In the genomic region with DNA sequence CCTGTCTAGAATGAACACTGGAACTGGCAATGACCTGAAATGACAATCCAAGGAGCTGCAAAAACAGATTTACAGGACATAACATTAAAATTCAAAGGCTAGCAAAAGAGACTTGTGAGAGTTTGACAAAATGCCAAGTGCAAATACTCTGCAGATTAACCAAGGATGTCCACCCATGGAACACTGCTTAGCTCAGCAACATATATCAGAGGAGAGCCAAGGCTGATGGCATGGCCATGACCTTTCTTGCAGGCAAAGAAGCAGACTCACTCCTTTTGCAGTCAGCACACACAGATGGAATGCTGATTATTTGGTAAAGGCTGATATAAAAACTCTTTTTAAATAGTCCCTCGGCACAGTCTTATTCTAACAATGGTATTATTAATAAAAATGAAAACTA, we compare ENCODE assay signal across 24 mouse cellular contexts.
DNase-seq lines count a peak whose midpoint lies in the region; ATAC-seq and TF ChIP-seq lines count a peak whose summit lies in the region.
"Had no signal": no experiment of that assay in that cellular context is flagged by ENCODE, and none has a peak within 500 bp of the region (broad histone marks: within the 10 kb centered on the region; RNA-seq: fewer than 3 reads in every experiment).

No protein-coding gene starts in this region.

- H3K4me3 ChIP-seq in hindbrain, postnatal 0 days (ENCODE audit: low read length): no peak overlapping the region
- H3K4me3 ChIP-seq in hindbrain, embryonic 10.5 days: no peak overlapping the region
- H3K4me3 ChIP-seq: embryonic facial prominence, embryonic 10.5 days; forebrain, embryonic 13.5 days; heart, embryonic 10.5 days; hindbrain, embryonic 13.5 days had no signal

- H3K27ac ChIP-seq in hindbrain, postnatal 0 days: no peak overlapping the region
- no peak overlapping the region for H3K27ac ChIP-seq in hindbrain, embryonic 10.5 days
- H3K27ac ChIP-seq: embryonic facial prominence, embryonic 10.5 days; forebrain, embryonic 13.5 days; heart, embryonic 10.5 days; hindbrain, embryonic 13.5 days had no signal

- ATAC-seq in hindbrain, postnatal 0 days: no peak
- no peak for ATAC-seq in frontal cortex, adult (ENCODE audit: low TSS enrichment)
- ATAC-seq: activated CD4-positive, CD25-positive, alpha-beta regulatory T cell, adult 4 months; forebrain, embryonic 13.5 days; forebrain, postnatal 0 days; inflammation-experienced regulatory T-cells, adult 6 months; intestine, postnatal 0 days; Patski had no signal

- H3K9ac ChIP-seq in hindbrain, postnatal 0 days (replicated peaks; ENCODE audit: low read length): no peak overlapping the region
- H3K9ac ChIP-seq: forebrain, embryonic 13.5 days; forebrain, postnatal 0 days; hindbrain, embryonic 13.5 days had no signal

- H3K36me3 ChIP-seq in hindbrain, postnatal 0 days (ENCODE audit: insufficient read depth, low read length): no peaks in the 10 kb centered on the region
- H3K36me3 ChIP-seq in hindbrain, embryonic 10.5 days: no peaks in the 10 kb centered on the region
- H3K36me3 ChIP-seq: embryonic facial prominence, embryonic 10.5 days; heart, embryonic 10.5 days; hindbrain, embryonic 13.5 days had no signal

- no peaks in the 10 kb centered on the region for H3K9me3 ChIP-seq in hindbrain, postnatal 0 days (ENCODE audit: low read length)
- no peaks in the 10 kb centered on the region for H3K9me3 ChIP-seq in hindbrain, embryonic 10.5 days
- H3K9me3 ChIP-seq: embryonic facial prominence, embryonic 10.5 days; forebrain, embryonic 13.5 days; heart, embryonic 10.5 days; hindbrain, embryonic 13.5 days had no signal

- 82% methylated on average over 1 of the region's 1 CpGs for WGBS in hindbrain, postnatal 0 days
- 89% methylated on average over 1 of the region's 1 CpGs for WGBS in hindbrain, embryonic 10.5 days

- peak; percentile 5 for DNase-seq in hindbrain, postnatal 0 days (ENCODE audit: low spot score)
- DNase-seq in hindbrain, embryonic 10.5 days (ENCODE audit: low spot score): no peak
- peak; percentile 7 for DNase-seq in ovary, postnatal 36 days (ENCODE audit: low spot score)
- no peak for DNase-seq in ovary, postnatal 14 days (ENCODE audit: low spot score)
- peak; percentile 78 for DNase-seq in adrenal gland, adult 8-10 months
- peak; percentile 75 for DNase-seq in adrenal gland, postnatal 36 days
- DNase-seq in layer of hippocampus, postnatal 36 days: no peak
- DNase-seq: cerebellum, adult 18-20 months; cerebellum, postnatal 10 days; forebrain, postnatal 0 days; gastrocnemius, postnatal 36 days; heart, adult 11 months; heart, postnatal 10 days; heart, postnatal 4 days had no signal

- no peaks in the 10 kb centered on the region for H3K4me1 ChIP-seq in hindbrain, postnatal 0 days (ENCODE audit: insufficient read depth, low read length)
- H3K4me1 ChIP-seq in hindbrain, embryonic 10.5 days (replicated peaks): no peaks in the 10 kb centered on the region
- H3K4me1 ChIP-seq: embryonic facial prominence, embryonic 10.5 days; forebrain, embryonic 13.5 days; heart, embryonic 10.5 days; hindbrain, embryonic 13.5 days had no signal

- no peak for TF ChIP-seq CTCF in hindbrain, postnatal 0 days (IDR thresholded peaks at IDR 0.05; ENCODE audit: low read depth)

- H3K27me3 ChIP-seq in hindbrain, postnatal 0 days (ENCODE audit: insufficient read depth, low read length): no peaks in the 10 kb centered on the region
- H3K27me3 ChIP-seq in hindbrain, embryonic 10.5 days (ENCODE audit: insufficient read depth, poor library complexity, severe bottlenecking): no peaks in the 10 kb centered on the region
- H3K27me3 ChIP-seq: CH12.LX; forebrain, embryonic 13.5 days; hindbrain, embryonic 13.5 days; Patski had no signal

- H3K4me2 ChIP-seq in hindbrain, postnatal 0 days (ENCODE audit: low read depth, low read length): no peak overlapping the region
- H3K4me2 ChIP-seq: forebrain, embryonic 13.5 days; hindbrain, embryonic 13.5 days had no signal

Comparison
In these comparisons a context has a peak if more than half of its experiments do, and no peak if none do; other contexts are left out.
1. DNase-seq: peak in hindbrain, postnatal 0 days (single experiment), ovary, postnatal 36 days (single experiment), adrenal gland, adult 8-10 months (single experiment) and adrenal gland, postnatal 36 days (2 of 2); none in hindbrain, embryonic 10.5 days (single experiment), ovary, postnatal 14 days (single experiment) and layer of hippocampus, postnatal 36 days (0 of 2).